Mouse (Mus musculus) heart, postnatal 10 days (tissue): Measurements from ENCODE around the gene Atxn7l1. TPM values are rescaled to one million over a fixed set of nuclear protein-coding genes. Genes with fewer than 3 reads are reported as not detected.
A peak's percentile ranks its signal among the peaks of the same experiment; 100 is the strongest.

Source experiments
- DNase-seq, 2 experiments: peaks; one replicate each; pipeline ENCODE4 v3.0.0; 2021
- intact Hi-C: fragments of 180-260 bp; cut with DNase I; formaldehyde crosslinking; loops from one replicate; pipeline ENCODE4 v1.15.1; 2025
- total RNA-seq, 2 experiments: library from RNA; stranded (reverse); gene quantifications; 2 replicates each; pipeline ENCODE4 v1.2.3; 2021

The Atxn7l1 gene
- total RNA-seq, 2 experiments from 2014 or later, result 16.6 to 18.6 TPM

DNA sequence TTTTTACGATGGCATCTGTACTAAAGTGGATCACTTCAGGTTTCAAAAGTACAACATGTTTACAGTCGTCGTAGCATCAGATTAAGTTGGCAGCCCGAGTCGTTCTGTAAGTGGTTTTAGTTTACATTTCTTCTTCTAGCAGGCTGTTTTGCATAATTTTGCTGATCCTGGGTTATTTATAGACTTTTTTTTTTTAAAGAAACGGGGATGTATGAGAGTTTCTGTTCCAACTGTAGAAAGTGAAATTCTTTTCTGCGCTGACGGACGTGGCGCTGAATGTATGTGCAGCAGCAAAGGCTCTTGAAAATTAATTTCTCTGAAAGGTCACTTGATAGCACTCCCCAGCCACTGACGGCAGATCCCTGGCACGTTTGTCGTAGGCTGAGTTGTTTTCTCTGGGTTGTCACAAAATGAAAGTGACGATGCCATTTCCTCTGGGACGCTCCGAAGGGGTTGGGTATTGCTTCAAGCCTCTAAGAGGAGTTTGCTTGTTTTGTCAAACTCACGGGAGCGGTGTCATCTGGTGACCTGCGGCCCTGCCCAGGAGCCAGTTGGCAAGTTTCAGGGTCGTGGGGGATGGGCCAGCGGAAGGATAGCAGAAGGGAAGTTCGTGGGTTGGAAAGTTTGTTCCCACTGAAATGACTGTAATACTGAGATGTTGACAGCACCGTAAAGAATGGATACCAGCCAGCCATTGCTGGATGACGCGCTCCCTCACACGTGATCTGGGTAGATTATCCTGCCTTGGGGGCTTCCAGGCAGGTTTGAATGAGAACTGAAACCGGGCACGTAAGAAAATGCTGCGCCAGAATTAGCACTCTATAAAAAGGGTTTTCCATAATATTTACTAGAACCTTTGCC, 155.3 kb downstream of the Atxn7l1 start:
- DNase-seq, result peak; percentile 77 to 83
- intact Hi-C loops, result loop anchor here (5.0 kb wide), 1 partner anchor 125 kb away; the partner anchor contains the start of gene Twistnb

DNA sequence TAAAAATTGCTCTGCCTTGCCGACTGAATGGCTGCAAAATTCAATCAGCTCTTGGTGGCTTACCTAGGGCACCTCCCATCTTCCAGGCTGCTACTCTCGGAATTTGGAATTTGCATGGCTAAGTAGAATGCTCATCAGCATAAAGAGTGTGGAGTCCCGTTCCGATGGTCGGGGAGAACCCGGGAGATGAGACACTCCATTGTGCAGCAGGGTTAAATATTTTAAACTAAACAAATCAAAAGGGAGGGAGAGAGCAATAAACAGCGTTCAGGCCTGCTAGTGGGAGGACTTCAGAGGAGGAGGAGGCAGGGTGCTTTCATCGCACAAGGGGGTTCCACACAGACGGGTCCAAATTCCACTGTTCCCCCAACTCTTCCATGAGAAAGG, 155.9 kb downstream of the Atxn7l1 start:
- no peak for DNase-seq
- intact Hi-C loops, result loop anchor here (5.0 kb wide), 1 partner anchor 124 kb away; the partner anchor contains the start of gene Twistnb

DNA sequence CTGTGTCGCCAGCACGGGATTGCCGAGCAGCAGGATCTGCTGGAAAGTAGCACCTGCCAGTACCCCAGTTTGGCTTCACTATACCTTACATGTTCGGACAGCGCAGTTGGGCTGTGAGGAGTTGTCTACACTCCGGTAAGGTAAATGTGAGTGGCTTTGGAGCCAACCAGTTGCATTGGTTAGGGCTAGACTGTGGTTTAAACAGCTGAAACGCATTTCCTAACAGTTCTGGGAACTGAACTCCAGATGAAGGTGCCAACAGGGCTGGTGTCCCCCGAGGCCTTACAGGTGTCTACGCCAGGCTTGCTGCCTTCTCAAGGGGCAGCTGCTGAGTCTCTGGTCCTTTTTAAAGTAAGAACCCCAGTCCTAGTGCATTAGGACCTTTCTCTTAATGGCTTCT, 157.6 kb downstream of the Atxn7l1 start:
- DNase-seq, result no peak
- intact Hi-C loops, result no loop called here

DNA sequence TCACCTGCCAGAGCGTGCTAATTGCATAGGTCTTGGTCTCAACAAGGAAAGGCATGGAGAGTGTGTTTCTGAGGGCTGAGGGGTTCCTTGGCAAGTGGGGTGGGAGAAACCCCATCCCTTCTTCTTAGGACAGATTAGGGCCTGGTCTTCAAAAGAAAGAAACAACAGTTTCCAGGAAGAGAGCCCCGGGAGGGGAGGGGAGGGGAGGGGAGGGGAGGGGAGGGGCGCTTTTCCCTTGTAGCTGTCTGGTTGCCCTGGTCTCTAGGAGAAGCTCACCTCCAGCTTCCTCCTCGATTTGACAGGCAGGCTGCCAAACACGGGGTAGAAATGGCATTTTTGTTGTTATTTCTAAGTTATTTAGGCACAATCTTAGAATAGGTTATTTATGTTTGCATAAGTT, 159.0 kb downstream of the Atxn7l1 start:
- intact Hi-C loops, result no loop called here
- no peak for DNase-seq

DNA sequence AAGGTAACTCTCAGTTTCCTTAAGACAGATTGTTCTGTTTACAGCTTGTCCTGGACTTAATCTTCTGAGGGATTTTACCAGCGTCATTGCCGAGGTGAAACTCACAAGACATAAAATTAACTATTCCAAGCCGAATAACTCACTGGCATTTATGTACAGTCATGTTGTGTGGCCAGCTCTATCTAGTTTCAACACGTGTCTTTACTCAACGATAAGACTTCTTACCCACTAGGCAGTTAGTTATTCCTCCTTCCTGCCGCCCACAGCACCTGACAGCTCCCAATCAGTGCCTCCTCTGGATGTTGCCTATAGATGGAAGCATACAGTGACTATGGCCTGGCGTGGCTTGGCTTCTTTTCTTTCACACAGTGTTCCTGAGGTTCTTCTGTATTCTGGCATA, 161.2 kb downstream of the Atxn7l1 start:
- intact Hi-C loops, result no loop called here

DNA sequence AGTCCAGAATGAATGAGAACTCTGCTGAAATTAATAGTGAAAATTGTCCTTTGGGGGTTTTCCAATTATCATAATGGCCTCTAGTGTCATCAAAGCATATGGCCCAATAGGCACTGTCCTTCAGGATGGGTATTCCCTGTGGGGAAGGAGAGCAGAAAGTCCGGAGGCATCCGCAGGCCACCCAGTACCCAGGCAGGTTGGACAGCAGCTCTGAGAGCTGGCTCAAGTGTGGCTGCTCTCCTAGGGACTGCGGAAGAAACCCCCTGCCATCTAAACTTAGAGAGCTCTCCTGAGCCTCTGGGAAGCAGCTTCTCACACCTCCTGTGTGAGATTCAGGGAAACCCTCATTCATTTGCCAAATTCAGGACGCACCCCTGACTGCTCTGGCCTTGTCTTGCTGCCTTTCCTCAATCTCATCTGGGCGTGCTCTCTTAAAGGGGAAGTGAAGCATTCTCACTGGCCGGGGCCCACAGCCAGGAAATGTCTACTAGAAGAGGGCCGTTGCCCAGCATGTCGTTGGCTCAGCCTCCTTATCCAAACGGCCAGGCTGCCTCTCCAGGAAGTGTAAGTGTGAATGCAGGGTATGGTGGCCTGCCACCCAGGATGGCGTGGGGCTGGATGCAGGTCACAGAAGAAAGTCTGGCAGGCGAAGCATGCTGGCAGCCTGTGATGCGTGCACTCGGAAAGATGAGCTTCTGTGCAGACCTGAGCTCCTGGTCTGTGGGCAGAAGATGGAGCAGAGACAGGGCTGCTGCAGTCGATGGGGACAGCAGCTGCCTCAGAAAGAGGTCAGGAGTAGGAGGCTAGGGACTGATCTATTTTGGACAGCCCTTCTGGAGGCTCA, 166.6 kb downstream of the Atxn7l1 start:
- peak; percentile 86 to 89 for DNase-seq

More for the DNA sequence above, 161.2 kb downstream of the Atxn7l1 start:
- no peak for DNase-seq

DNA sequence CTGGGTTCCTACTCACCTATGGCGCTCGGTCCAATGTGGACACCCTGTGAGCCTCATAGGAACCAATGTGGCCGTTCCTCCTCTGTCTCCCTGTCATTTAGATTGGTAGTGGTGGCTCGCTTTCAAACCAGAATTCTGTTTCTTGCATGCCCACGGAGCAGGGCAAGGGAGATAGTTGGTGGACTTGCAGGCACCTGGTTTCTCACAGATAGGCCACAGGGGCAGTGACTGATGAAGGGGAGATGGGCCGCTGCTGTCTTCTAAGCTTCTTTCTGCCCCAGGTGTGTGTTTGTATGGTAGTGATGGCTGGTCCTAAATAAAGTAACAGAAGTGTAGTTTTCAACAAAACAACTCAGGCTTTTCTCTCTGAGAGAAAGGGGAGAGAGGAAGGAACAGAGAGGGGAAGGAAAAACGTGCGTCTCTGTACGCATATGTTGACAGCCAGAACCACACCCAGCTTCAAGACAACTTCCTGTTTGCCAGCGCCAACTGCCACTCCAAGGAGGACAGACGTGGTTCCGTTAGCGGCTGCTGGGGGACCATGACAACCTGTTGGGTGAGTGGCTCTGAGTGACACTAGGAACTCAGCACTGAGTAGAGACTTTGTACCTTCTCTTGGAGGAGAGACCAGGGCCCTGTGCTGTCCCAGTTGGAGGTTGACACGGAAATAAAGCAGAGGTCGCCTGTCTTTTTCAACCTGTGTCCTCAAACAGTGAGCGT, 167.6 kb downstream of the Atxn7l1 start:
- intact Hi-C loops, result no loop called here
- DNase-seq, result peak; percentile 35 to 39

More for the DNA sequence above, 166.6 kb downstream of the Atxn7l1 start:
- intact Hi-C loops, result no loop called here

DNA sequence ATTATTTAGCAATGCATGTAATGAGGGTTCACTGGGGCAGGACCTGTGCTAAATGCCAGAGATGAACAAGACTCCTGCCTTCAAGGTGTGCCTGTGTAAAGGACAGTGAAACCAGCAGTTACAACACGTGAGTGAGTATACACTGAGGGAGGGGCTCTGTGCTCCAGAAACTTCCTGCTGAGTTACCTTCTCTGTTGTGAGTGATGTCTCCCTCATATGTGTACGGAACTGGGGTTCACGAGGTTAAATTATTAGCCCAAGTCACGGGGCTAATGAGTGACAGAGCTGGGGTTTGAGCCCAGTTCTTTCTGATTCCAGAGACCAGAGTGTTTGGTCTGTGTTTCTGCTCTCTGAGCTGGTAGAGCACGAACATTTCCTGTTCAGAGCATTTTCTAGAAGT, 168.3 kb downstream of the Atxn7l1 start:
- DNase-seq, result no peak
- intact Hi-C loops, result no loop called here

DNA sequence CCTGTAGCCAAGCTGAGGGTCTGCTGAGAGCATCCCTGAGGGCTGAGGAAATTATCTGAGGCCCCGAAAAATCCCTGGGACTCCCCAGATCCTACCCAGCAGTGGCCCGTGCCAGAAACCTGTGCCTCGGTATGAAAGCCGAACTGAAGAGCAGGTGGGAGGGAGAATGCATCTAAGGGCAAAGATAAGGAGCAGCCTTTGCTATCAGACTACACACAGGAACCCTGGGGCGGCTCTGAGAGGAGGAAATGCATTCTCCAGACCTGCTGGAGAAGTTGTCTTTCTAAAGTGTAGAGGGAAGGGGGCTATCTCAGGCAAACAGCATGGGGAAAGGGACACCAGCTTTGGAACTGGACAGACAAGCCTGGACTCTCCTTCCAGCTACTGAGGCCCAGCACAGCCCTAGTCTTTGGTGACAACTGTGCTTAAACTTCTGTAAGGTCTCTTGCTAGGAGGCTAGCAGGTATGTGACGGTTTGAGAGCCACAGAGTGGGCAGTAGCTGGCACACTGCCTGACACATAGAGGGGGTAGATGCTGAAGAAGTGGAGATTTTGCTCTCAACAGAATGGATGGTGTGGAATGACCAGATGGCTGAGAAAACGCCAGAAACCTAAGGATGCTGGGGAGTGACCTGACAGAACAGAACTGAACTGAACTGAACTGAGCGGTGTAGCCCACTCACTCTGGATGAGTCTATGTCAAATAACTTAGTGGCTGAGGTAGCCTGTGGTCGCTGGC, 170.5 kb downstream of the Atxn7l1 start:
- intact Hi-C loops, result no loop called here
- DNase-seq, result no peak

DNA sequence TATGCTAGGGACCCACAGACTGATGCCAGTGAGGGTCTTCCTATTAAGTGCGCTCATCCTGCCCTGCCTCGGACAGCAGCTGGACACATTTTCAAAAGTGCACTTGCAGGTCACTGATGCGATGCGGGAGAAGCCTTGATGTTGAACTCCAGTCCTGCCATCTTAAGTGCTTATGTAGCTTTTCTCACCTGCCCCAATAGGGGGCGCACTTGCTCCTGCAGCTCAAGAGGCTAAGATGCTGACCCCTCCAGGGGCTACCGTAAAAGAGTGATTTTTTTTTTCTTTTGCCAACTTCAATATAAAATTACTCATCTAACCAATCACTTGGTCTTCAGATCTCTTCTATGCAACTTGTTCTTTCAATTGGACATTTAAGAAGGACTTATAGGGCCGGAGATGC, 175.1 kb downstream of the Atxn7l1 start:
- no peak for DNase-seq
- intact Hi-C loops, result no loop called here

DNA sequence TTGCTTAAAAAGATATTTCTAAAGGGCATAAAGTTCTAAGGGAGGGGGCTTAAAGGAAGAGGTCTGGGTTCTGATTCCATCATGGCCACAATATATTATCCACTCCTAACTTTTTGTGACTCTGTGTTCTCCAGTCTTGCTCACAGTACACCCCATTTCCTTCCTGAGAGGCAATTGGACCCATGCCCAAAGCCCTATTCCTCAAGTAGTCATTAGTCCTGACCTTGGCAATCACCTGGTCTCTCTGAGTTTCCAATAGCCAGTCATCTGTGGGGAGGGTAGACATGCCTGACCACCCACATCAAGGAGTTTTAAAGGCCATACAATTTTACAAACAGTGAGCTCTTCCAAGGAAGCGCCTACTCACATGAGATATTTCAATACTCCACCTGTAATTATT, 176.3 kb downstream of the Atxn7l1 start:
- no peak for DNase-seq
- intact Hi-C loops, result no loop called here

DNA sequence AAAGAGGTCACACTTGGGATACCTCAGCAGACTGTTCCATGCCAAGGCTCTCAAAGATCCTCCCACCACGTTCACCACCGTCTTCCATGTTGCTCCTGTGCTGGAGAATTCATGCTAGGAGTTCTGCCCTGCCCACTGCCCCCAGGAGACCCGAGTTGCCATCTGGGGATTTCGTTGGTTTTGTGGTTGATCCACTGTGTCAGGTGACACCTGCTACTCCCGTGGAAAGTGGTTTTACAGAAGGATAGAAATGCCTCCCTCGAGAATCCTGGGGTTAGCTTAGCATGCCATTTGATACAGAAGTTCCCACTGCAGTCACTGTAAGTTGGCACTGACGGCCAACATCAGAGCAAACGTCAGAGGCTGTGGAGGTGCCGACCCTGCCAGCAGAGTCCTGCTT, 177.9 kb downstream of the Atxn7l1 start:
- intact Hi-C loops, result no loop called here
- DNase-seq, result no peak

DNA sequence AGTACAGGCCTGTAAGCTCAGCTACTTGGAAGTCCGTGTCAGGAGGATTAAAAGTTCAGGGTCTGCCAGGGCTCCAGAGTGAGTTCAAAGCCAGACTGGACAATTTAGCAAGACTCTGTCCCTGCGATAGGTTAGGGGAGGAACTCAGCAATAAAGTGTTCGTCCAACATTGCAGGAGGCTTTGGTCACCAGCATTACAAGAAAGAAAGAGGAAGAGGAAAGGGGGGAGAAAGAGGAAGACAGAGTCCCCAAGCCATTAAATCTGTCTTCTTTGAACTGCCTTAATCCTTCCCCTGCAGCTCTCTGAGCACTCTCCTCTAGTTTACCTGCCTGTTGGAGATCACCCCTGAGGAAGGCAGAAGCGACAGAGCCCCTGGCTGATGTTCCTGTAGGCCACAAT, 184.6 kb downstream of the Atxn7l1 start:
- DNase-seq, result no peak
- intact Hi-C loops, result loop anchor here (5.0 kb wide), 2 partner anchors 185 to 420 kb away; partner anchors contain the start of gene Atxn7l1

DNA sequence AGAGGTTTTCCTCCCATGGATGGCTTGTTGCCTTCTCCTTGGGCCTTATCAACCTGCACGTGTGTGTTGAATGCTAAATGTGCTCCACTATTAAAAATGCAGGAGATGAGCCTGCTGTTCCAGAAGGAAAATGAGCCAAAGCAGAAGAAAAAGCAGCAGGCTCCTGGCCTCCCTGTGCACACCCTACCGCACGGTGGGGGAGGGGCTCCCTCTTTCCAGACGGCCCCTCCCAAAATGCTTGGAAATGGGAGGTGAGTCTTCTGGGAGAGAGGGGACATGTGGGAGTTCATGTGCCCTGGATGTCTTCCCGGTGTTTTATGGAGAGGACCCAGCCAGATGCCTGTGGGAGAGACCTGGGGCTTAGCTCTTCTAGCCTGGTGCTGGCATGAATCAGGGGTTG, 185.3 kb downstream of the Atxn7l1 start:
- intact Hi-C loops, result loop anchor here (5.0 kb wide), 2 partner anchors 185 to 420 kb away; partner anchors contain the start of gene Atxn7l1
- no peak for DNase-seq

DNA sequence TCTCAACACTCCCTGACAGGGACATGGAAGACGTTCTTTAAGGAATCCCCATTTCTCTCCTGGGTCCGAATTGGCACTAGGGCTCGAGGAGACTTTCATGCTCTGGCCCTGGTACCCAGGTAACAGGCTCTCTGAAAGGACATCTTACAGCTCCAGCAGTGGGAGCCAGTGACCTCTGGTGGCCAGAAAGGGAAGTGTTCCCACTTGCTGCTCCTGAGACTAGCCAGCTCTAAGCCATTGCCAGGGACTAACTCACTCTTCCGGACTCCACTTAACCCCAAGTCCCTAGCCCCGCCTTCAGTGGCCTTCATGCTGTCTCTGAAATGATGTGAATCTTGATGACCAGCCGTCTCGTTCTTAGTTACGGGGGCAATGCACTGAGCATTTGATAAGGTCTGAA, 186.4 kb downstream of the Atxn7l1 start:
- intact Hi-C loops, result loop anchor here (1.0 to 5.0 kb wide), 4 partner anchors 53 to 422 kb away; partner anchors contain the start of gene Atxn7l1
- DNase-seq, result peak; percentile 90 to 92

DNA sequence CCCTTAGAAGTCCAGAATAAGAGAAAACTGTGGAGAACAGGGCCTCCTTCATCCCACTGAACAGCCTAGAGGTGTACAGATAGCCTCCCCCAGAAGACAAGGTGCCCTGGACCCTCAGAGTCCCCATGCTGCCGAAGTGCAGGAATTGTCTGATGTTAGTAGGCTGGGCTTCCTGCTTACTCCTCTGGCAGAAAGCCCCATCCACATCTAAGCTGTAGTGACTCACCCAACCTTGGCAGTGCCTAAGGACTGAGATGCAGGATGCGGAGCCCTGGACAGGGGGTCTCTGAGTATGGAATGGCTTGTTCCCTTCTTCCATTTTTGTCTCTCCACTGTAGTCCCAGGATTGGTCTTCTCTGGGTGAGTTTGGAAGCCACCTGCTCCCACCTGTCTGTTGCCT, 187.0 kb downstream of the Atxn7l1 start:
- intact Hi-C loops, result loop anchor here (1.0 to 5.0 kb wide), 4 partner anchors 53 to 422 kb away; partner anchors contain the start of gene Atxn7l1

DNA sequence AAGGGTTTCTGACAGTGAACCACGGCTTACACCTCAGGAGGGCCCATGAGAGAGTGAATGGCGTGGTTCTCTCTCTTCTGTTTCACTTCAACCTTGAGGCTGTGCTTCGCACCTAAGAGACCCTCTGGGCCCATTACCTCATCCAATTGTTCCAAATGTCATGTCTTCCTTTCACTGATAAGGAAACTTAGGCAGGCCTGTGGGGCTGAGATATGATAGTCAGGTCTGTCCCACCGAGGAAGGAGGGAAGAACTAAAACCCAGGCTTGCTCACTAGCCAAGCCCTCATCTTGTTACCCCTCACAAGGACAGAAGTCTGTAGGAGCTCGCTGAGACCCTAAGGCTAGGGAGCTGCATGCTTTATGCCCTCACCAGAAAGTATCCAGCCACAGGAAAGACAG, 187.5 kb downstream of the Atxn7l1 start:
- intact Hi-C loops, result loop anchor here (1.0 to 5.0 kb wide), 4 partner anchors 54 to 423 kb away; partner anchors contain the start of gene Atxn7l1
- DNase-seq, result no peak

More for the DNA sequence above, 187.0 kb downstream of the Atxn7l1 start:
- DNase-seq, result no peak

DNA sequence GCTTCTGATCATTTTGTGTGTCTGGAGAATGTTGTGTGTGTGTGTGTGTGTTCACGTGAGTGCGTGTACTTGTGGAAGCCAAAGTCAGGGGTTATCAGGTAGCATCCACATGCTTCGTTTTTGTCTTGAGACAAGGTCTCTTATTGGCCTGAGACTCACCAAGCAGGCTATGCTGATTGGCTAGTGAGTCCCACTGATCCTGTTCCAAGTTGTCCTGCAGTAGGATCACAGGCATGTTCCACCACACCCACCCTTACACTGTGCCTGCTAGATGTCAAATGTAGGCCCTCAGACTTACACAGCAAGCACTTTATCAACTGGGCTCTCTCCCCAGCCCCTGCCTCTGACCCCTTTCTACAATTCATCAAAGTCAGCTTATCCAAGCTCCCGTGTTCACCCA, 187.9 kb downstream of the Atxn7l1 start:
- intact Hi-C loops, result no loop called here

DNA sequence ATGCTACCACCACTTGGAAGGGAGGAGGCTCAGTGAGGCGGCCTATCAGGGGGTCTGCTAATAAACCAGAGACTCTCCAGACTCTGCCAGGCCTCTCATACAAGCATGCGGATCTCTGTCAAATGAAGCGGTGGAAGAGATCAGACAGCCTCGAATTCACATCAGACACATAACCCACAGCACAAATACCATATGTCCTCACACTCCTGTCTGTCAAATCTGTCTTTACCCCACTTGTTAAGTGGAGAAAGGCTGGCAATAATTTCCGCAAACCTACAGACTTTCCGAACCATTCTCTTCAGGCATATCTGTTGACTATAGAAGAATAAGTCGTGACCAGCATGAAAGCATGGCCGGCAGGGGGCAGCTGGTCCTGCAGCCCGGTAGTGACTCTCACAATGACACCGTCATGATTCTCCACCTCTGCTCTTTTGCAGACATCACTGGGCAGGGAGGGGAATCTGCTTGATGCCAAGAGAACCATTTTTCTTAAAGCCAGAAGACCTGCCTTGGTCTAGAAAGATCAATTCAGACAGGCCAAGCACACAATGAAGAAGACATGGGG, 189.2 kb downstream of the Atxn7l1 start:
- intact Hi-C loops, result loop anchor here (1.0 kb wide), 1 partner anchor 44 kb away; no protein-coding TSS in a partner anchor
- DNase-seq, result no peak

More for the DNA sequence above, 187.9 kb downstream of the Atxn7l1 start:
- DNase-seq, result no peak
